Mouse (Mus musculus) spleen, adult 2 months (tissue): ENCODE data around the gene Tmem110. TPM values are rescaled to one million over a fixed set of nuclear protein-coding genes. Genes with fewer than 3 reads are reported as not detected.

Experiments used
- DNase-seq, 2 experiments: peaks; one replicate each; pipeline versions ENCODE4 v3.0.0 to v3.0.0-alpha.2; 2012 to 2021; ENCODE audit warnings: low spot score in 2 of 2, low read depth in 1 of 2
- H3K27ac ChIP-seq: fragments of 200-500 bp; 2 replicates; pipeline ENCODE4 v1.5.1; 2012; ENCODE audit warnings: low read length, inconsistent platforms; ENCODE audit not compliant: insufficient read depth
- H3K27me3 ChIP-seq: fragments of 200-500 bp; 2 replicates; pipeline ENCODE4 v1.6.1; 2012; ENCODE audit warnings: mild to moderate bottlenecking, moderate library complexity, low read length, inconsistent platforms; ENCODE audit not compliant: control insufficient read depth, insufficient read depth
- H3K36me3 ChIP-seq: fragments of 200-500 bp; 2 replicates; pipeline ENCODE4 v1.6.1; 2012; ENCODE audit warnings: mild to moderate bottlenecking, low read length, inconsistent platforms; ENCODE audit not compliant: control insufficient read depth, insufficient read depth
- H3K4me1 ChIP-seq: fragments of 200-500 bp; 2 replicates; pipeline ENCODE4 v1.6.1; 2011; ENCODE audit warnings: inconsistent platforms; ENCODE audit not compliant: control insufficient read depth, insufficient read depth, insufficient read length
- H3K4me3 ChIP-seq: fragments of 200-500 bp; 2 replicates; pipeline ENCODE4 v1.5.1; 2011; ENCODE audit warnings: mild to moderate bottlenecking, inconsistent platforms; ENCODE audit not compliant: insufficient read depth, insufficient read length; ENCODE audit errors: extremely low read depth
- CTCF ChIP-seq: fragments of 200-500 bp; IDR thresholded peaks from 2 replicates; pipeline ENCODE4 v1.5.1; 2011; ENCODE audit warnings: mild to moderate bottlenecking, inconsistent platforms; ENCODE audit not compliant: insufficient read depth, insufficient read length, insufficient replicate concordance; ENCODE audit errors: extremely low read depth
- POLR2A ChIP-seq: fragments of 200-500 bp; IDR thresholded peaks from 2 replicates; pipeline ENCODE4 v1.6.1; 2011; ENCODE audit warnings: low read depth, low read length, inconsistent platforms
- WGBS: fragments of 180-500 bp; shearing (Covaris S2); methylation state at CpG from one replicate; pipeline ENCODE4 v1.1.7; 2018; 5-methylcytosine and 5-hydroxymethylcytosine counted together
- polyA plus RNA-seq: library from polyadenylated mRNA; depleted of rRNA; stranded (reverse); fragments of >200 nt; gene quantifications from 2 replicates; pipeline ENCODE4 v1.2.3, GENCODE M21; 2012

Gene Tmem110
- polyA plus RNA-seq, 1 experiment: 13.0 TPM

DNA sequence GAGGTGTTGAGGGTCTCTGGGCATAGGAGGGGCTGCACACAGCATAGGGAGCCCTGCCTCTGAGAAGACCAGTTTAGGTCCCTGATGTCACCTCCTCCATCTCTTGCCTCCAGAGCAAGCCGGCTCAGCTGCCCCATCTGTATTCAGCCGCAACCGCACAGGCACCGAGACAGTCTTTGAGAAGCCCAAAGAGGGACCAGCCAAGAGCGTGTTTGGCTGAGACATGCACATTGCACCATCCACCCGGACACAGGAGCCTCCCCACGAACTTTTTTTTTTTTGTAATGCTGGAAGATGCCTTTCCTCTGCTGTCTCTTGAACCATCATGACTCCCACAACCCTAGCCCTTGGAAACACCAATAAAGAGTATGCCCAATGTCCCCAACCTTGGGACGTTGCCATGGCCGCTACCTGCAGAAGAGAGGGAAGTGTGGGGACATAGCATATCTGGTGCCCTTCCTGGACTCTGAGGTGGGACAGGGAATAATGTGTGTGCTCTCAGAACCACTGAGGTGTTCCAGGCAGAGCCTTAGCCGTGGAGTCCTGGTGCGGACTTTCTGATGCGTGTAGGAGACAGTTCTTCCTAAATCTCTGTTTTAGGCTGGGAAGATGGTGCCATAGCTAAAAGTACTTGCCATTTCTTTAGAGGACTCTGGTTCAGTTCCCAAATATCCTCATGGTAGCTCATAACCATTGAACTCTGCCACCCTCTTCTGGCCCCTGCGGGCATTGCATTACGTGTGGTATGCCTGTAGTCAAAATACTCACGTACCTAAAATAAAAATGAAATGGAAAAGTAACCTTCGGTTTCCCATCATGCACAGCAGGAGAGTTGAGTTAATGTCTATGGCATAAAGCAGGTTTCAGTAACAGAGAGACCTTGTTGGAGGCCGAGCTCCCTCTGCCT lies 55.7 kb downstream of the Tmem110 start:
- Histone ChIP-seq H3K36me3 (peaks cover 2% of the 10 kb centered on the region; the same call in 1 of the 2 replicates), H3K27ac (no peak overlapping the region), H3K4me1 (no peaks in the 10 kb centered on the region), H3K4me3 (no peak overlapping the region), H3K27me3 (no peaks in the 10 kb centered on the region)
- TF ChIP-seq CTCF: peak; percentile 1; the same call in 1 of the 2 replicates
- TF ChIP-seq POLR2A: no peak
- peak in 1 of 2 experiments; percentile 13 for DNase-seq
- 79% methylated on average over 17 of the region's 17 CpGs for WGBS

DNA sequence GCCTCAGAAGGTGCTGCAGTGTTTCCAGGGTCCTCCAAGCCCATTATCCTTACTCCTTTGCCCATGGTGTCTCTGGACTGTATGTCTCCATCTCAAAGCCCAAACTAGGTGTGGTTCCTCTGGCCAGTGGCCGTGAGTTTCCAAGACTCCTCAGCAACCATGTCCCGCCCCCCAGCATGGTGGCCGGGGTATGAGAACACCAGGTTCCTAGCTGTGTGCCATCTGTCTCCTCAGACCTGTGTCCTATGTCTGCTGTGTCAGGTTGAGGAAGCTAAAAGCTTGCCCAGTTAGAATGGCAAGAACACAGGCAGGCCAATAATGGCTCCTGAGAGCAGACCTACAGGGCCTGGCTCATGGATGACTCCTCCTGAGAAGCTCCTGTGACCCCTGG lies 56.3 kb downstream of the Tmem110 start:
- Histone ChIP-seq H3K27me3 (no peaks in the 10 kb centered on the region), H3K27ac (no peak overlapping the region), H3K36me3 (peaks cover 2% of the 10 kb centered on the region; the same call in 1 of the 2 replicates), H3K4me1 (no peaks in the 10 kb centered on the region), H3K4me3 (no peak overlapping the region)
- 91% methylated on average over 3 of the region's 3 CpGs for WGBS
- DNase-seq: no peak
- TF ChIP-seq POLR2A (no peak), CTCF (no peak)

DNA sequence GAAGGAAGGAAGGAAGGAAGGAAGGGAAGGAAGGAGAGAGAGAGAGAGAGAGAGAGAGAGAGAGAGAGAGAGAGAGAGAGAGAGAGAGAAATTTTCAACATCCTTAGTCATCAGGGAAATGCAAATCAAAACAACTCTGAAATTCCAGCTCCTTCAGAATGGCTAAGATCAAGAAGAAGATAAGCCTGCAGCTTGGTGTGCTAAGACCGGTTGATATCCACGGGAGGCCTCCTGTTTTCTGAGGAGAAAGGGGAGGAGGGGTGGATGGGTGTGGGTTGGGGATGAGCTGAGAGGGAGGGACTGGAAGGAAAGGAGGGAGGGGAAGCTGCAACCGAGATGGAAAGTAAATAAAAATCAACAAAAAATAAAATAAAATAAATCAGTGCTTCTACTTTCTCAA lies 59.9 kb downstream of the Tmem110 start:
- H3K36me3 ChIP-seq: no peaks in the 10 kb centered on the region
- H3K4me3 ChIP-seq: no peak overlapping the region
- 26% methylated on average over 3 of the region's 3 CpGs for WGBS
- no peaks in the 10 kb centered on the region for H3K27me3 ChIP-seq
- no peak overlapping the region for H3K27ac ChIP-seq
- DNase-seq: no peak
- TF ChIP-seq CTCF: no peak
- no peak for TF ChIP-seq POLR2A
- H3K4me1 ChIP-seq: peaks cover 3% of the 10 kb centered on the region; the same call in 1 of the 2 replicates

DNA sequence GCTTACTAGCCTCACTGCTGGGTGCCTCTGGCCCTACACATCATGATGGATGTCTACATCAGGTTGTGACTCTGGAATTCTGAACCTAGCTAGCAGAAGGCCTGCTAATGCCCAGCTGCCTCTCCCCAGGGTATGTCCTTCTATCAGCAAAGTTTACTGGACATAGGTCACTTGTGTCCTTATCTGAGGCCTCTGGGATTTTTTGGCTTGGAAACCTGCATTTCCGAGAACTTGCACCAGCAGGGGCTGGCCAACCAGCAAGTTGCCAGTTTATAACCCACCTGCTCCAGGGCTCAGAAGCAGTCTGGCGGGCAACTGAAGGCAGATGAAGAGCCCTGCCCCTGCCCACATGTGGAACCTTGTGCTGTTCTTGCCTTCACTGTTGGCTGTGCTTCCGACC lies 60.8 kb downstream of the Tmem110 start, which contains the start of gene Itih4:
Gene Itih4, plus strand, starts transcription at position 273 of the 400 bp plus-strand sequence.
- Histone ChIP-seq H3K36me3 (no peaks in the 10 kb centered on the region), H3K27ac (no peak within 1 kb of the TSS), H3K4me1 (peaks cover 3% of the 10 kb centered on the region; the same call in 1 of the 2 replicates), H3K4me3 (no peak within 1 kb of the TSS), H3K27me3 (no peaks in the 10 kb centered on the region)
- 93% methylated on average over 3 of the region's 3 CpGs for WGBS
- TF ChIP-seq CTCF (no peak), POLR2A (no peak)
- DNase-seq: no peak

DNA sequence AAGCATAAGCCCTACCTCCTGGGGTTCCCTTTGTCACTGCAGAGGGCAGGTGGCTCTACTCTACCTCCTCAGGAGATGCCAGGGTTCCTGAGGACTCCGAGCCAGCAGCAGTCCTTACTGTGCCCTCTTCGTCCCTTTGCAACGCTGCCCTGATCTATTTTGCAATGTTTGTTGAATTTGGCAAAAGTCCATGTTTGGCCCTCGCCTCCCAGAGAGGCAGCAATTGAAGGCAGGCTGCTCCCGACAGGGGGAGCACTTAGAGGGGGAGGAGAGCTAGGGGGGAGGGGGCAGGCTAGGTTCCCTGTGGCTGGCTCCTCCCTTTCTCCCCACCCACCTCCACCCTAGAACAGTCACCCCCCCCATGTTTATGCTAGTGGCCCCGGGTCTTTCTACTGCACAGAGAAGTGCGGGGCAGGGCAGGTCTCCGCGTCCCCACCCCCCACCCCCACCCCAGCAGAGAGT lies 62.9 kb downstream of the Tmem110 start:
- DNase-seq: no peak
- no peaks in the 10 kb centered on the region for H3K36me3 ChIP-seq
- H3K27me3 ChIP-seq: no peaks in the 10 kb centered on the region
- H3K4me1 ChIP-seq: peaks cover 3% of the 10 kb centered on the region; the same call in 1 of the 2 replicates
- no peak for TF ChIP-seq CTCF
- TF ChIP-seq POLR2A: no peak
- WGBS: 15% methylated on average over 9 of the region's 9 CpGs
- H3K27ac ChIP-seq: no peak overlapping the region
- H3K4me3 ChIP-seq: no peak overlapping the region

DNA sequence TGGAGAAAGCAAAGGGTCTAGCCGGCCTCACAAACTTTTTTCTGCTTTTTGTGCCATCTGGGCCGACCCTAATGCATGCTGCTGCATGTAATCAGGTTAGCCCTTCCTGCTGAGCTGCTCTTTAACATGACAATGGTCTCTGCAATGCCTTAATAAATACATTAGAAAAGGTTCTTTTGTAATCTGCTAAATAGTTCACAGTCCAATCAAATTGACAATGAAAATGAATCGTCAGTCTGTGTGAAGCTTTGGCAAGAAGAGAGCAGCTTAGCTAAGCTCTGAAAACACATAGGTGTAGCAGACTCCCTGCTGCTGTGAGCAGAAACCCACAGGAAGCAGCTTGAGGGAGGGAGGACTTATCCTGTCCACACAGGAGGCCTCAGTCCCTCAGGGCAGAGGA lies 74.6 kb downstream of the Tmem110 start:
- no peaks in the 10 kb centered on the region for H3K4me1 ChIP-seq
- 53% methylated on average over 3 of the region's 3 CpGs for WGBS
- no peak overlapping the region for H3K27ac ChIP-seq
- TF ChIP-seq POLR2A (no peak), CTCF (no peak)
- H3K4me3 ChIP-seq: no peak overlapping the region
- H3K27me3 ChIP-seq: no peaks in the 10 kb centered on the region
- DNase-seq: no peak
- no peaks in the 10 kb centered on the region for H3K36me3 ChIP-seq
